Comparison of ENCODE assay signal across 8 mouse cellular contexts in genomic region chr17:32452482-32452881, GRCm38 (mm10). TPM values are rescaled to one million over a fixed set of nuclear protein-coding genes. Genes with fewer than 3 reads are reported as not detected.
DNase-seq lines count a peak whose midpoint lies in the region; ATAC-seq and TF ChIP-seq lines count a peak whose summit lies in the region.

Gene Cyp4f39, plus strand, starts transcription at chr17:32452723.

- no peak for TF ChIP-seq EP300 in liver, embryonic 14.5 days (IDR thresholded peaks at IDR 0.05; ENCODE audit: low read depth)

- no peak for TF ChIP-seq CTCF in liver, embryonic 14.5 days (IDR thresholded peaks at IDR 0.05; ENCODE audit: low read depth)

- peaks cover 23% of the 10 kb centered on the region for H3K4me1 ChIP-seq in megakaryocyte, embryonic 14.5 days
- H3K4me1 ChIP-seq in liver, embryonic 14.5 days (replicated peaks; ENCODE audit: control insufficient read depth in 2 of 2, insufficient read depth in 2 of 2, low read length in 1 of 2): peaks cover 27 to 32% of the 10 kb centered on the region in 2 experiments
- peaks cover 10% of the 10 kb centered on the region for H3K4me1 ChIP-seq in neural tube, embryonic 13.5 days (replicated peaks)

- H3K4me2 ChIP-seq in liver, embryonic 14.5 days (ENCODE audit: low read depth): peak within 1 kb of the TSS; percentile 59
- H3K4me2 ChIP-seq in neural tube, embryonic 13.5 days: peak within 1 kb of the TSS; percentile 59

- peak within 1 kb of the TSS; percentile 62 for H3K4me3 ChIP-seq in megakaryocyte, embryonic 14.5 days (replicated peaks)
- peak within 1 kb of the TSS in 1 of 2 experiments; percentile 18; a peak in 2 of 4 replicates for H3K4me3 ChIP-seq in liver, embryonic 14.5 days (ENCODE audit: insufficient read depth in 1 of 2, low read depth in 2 of 2, low read length in 2 of 2)
- H3K4me3 ChIP-seq in neural tube, embryonic 13.5 days: peak within 1 kb of the TSS; percentile 32

- H3K27ac ChIP-seq in liver, embryonic 14.5 days: no peak within 1 kb of the TSS
- no peak within 1 kb of the TSS for H3K27ac ChIP-seq in neural tube, embryonic 13.5 days (replicated peaks)

- no peak; the same call in 1 of the 2 replicates for ATAC-seq in megakaryocyte, adult 5-6 weeks (ENCODE audit: poor library complexity, severe bottlenecking)
- ATAC-seq in liver, embryonic 14.5 days (ENCODE audit: insufficient read depth): peak; percentile 59; the same call in 1 of the 2 replicates
- no peak for ATAC-seq in neural tube, embryonic 13.5 days (ENCODE audit: low read depth)
- no peak for ATAC-seq in frontal cortex, adult (ENCODE audit: low TSS enrichment)

- peak; percentile 49 for DNase-seq in embryo, embryonic 9.5 days (ENCODE audit: extremely low spot score)
- DNase-seq in heart, postnatal 4 days: peak; percentile 38
- peak; percentile 43 to 50 (median 48) for DNase-seq in liver, embryonic 14.5 days (ENCODE audit: low read depth in 3 of 3, low spot score in 3 of 3)
- DNase-seq in right cerebral cortex, postnatal 36 days (ENCODE audit: low spot score in 2 of 2): no peak

- peaks cover 32% of the 10 kb centered on the region for H3K9me3 ChIP-seq in megakaryocyte, embryonic 14.5 days
- no peaks in the 10 kb centered on the region for H3K9me3 ChIP-seq in liver, embryonic 14.5 days (ENCODE audit: control insufficient read depth, low read length)
- H3K9me3 ChIP-seq in neural tube, embryonic 13.5 days: no peaks in the 10 kb centered on the region; the same call in 1 of the 2 replicates

- no peak within 1 kb of the TSS for H3K9ac ChIP-seq in liver, embryonic 14.5 days (replicated peaks)
- peak within 1 kb of the TSS; percentile 46; the same call in 1 of the 2 replicates for H3K9ac ChIP-seq in neural tube, embryonic 13.5 days

- H3K36me3 ChIP-seq in megakaryocyte, embryonic 14.5 days (replicated peaks; ENCODE audit: low read length): no peaks in the 10 kb centered on the region
- no peaks in the 10 kb centered on the region for H3K36me3 ChIP-seq in liver, embryonic 14.5 days (replicated peaks; ENCODE audit: control insufficient read depth, insufficient read depth, low read depth)
- no peaks in the 10 kb centered on the region for H3K36me3 ChIP-seq in neural tube, embryonic 13.5 days

- peaks cover 64% of the 10 kb centered on the region for H3K27me3 ChIP-seq in megakaryocyte, embryonic 14.5 days (replicated peaks)
- H3K27me3 ChIP-seq in liver, embryonic 14.5 days (ENCODE audit: control insufficient read depth, insufficient read depth, low read length): no peaks in the 10 kb centered on the region; the same call in 1 of the 2 replicates
- peaks cover 23% of the 10 kb centered on the region for H3K27me3 ChIP-seq in neural tube, embryonic 13.5 days

- 3% methylated on average over 19 of the region's 19 CpGs for WGBS in liver, embryonic 14.5 days (ENCODE audit: insufficient replicate concordance)
- 2% methylated on average over 19 of the region's 19 CpGs for WGBS in neural tube, embryonic 13.5 days

RNA-seq across cellular contexts. Expression of gene Cyp4f39, which starts in this region (rescaled TPM):
- polyA plus RNA-seq in megakaryocyte, embryonic 14.5 days (2012; ENCODE audit: insufficient read depth, low replicate concordance): not detected in 2 replicates
- not detected in 2 replicates for total RNA-seq in megakaryocyte, adult 5-6 weeks (2015)
- not detected in 2 replicates for total RNA-seq in megakaryocyte, adult 5-6 weeks (2017)
- total RNA-seq in heart, postnatal 4 days (2021): under 1 TPM; 0.17 to 0.43 TPM
- polyA plus RNA-seq in liver, embryonic 14.5 days (2012; rRNA removed): 0.20 and 0.29 TPM in 2 replicates
- 0.71 and 0.83 TPM in 2 replicates for polyA plus RNA-seq in liver, embryonic 14.5 days (2014; fragmentation: Nextera tagmentation; extraction: Ambion mirVana)
- polyA plus RNA-seq in neural tube, embryonic 13.5 days (2015; fragmentation: Nextera tagmentation; extraction: Ambion mirVana): 0.45 and 0.55 TPM in 2 replicates

Comparison
In these comparisons a context has a peak if more than half of its experiments do, and no peak if none do; other contexts are left out.
1. Peak in DNase-seq in heart, postnatal 4 days; RNA of the gene not detected or under 1 TPM.
2. Peak in DNase-seq, ATAC-seq and H3K4me2 ChIP-seq in liver, embryonic 14.5 days; RNA of the gene not detected or under 1 TPM.